Mouse (Mus musculus) spleen, adult 18-20 months (tissue): ENCODE data around the gene Zfp217.

Source experiments
- DNase-seq, 2 experiments: peaks; one replicate each; pipeline ENCODE4 v3.0.0; 2022; ENCODE audit warnings: mixed read lengths in 2 of 2

The Zfp217 gene

DNA sequence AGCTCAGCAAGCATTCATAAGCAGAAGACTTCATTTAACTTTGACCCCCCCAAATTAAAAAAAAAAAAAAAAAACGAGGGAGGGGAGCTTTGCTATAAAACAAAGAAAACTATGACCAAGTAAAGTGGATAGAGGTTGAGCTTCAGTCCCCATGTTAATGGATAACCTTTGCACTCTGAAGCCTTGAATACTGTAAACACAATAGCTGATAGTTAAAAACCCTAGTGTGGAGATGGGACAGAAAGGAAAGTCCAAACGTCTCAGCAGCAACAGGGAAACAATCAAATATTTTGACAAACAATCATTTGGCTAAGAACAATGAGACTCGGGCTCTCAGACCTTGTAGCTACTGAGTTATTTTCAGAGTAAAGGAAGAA is 15.2 kb downstream of the Zfp217 start:
- DNase-seq: no peak

DNA sequence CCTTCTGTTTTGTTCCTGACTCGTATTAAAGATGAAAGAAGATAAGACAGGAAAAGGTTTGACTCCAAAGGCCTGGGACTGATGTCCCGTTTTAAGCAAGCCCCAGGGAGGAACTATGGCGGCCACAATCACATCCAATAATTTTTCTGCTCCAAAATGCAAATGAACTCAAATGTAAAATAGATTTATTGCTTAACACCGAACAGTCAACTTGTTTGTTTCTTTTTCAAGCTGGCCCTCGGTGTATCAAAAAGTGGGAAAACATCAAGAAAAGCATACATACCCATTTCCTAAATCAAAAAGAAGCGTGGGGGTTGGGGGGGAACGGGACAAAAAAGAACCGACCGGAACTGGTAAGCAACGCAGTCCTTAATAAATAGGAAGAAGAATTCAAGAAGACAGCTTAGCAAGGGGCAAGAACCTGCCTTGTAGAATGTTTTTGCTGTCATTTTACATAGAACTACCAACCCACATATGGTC is 15.9 kb downstream of the Zfp217 start:
- no peak for DNase-seq

DNA sequence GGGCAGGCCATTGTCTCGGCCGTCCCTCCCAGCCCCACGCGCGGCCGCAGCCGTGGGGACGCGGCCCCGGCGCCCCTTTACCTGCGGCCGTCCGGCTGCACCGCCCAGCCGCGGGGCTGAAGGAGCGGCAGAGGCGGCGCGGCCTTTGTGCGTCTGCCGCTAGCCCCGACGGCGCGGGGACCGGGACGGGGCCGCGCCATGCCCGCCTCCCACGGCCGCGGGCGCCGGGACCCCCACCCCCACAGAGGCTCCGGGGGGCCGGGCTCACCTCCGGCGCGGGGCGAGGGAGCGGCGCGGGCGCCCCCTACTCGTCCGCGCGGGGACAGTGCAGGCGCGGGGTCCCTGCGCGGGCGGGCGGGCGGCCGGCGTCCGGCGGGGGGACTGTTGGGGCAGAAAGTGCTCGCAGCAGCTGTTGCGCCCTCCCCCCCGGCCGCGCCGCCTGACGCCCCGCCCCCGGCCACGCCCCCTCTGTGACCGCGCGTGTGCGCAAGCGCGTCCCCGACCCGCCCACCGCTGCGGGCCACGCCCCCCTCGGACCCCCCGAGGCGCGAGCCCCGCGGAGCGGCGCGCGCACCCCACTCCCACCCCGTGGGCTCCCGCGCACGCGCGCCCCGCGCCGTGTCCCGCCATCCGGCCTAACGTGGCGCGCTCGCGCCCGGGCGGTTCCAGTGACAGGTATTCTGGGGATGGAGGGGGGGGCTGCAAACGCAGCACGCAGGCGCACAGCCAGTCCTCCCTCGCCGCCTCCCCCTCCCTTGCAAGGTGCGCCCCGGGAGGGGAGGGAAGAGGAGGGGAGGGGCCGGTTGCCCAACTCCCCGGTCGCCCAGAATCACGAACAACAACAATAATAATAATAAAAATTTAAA is 16.9 kb downstream of the Zfp217 start:
- peak; percentile 81 to 85 for DNase-seq

DNA sequence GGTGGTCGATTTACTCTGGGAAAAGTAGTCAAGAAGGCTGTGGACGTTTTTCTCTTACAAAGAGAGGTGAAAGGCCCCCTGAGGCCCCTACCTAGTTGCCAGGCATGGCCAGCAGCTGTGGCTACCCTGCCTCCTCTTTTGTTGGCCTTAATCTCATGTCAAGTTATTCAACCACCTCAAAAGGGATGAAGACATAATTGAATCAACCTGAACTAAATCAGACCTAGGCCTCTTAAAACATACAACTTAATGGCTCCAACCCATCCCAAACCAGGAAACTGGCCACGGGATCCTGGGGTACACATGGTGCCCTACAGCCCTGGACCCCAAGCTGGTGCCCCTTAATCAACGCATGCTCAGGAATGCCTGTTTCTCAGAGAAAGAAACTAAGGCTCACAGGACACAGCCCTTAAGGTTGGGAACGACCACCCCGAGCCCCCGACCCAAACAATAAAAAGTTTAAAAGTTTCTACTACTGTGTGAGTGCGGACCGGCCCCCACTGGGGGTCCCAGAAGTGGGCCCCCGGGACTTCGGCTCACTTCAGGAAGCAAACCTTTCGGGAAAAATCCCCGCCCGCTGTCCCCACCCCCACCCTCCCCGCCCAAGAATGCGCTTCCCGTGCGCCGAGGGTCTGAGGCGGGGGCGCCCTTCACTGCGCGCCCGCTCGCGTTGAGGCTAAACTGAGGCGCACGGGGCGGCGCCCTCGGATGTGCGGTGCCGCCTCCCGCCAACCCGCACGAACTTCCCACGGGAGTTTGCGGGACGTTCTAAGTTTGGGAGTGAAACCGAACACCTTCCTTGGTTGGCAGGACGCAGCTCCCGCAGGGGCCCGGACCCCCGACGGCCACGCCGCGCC is 17.8 kb downstream of the Zfp217 start:
- peak in 1 of 2 experiments; percentile 46 for DNase-seq

DNA sequence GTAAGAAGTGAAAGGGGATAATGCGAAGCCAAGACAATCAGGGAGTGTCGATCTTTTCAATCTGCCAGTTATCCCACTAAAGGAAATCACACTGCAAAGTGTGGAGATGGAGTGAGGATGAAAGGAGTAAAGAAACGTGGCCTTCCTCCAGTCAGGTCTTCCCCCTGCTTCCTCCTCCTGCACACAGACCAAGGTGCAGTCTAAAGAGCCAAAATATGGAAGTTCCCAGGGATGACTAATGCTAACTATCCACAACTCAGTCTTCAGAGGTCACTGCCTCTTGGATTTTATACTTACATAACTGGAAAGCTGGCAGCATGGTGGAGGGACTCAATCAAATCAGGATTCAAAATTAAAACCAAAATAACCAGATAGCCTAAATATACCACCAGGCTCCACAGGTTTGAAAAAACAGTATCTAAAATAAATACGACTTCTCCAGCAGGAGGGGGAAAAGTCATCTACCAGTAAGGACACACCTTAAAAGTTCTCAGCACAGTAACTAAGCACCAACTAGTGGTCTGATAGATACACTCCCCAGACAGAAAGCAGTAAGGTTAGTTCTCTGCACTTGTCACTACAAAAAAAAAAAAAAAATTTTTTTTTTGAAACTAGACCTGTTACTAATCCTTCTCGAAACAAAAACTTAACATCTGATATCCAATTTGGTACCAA is 18.5 kb downstream of the Zfp217 start:
- no peak for DNase-seq

DNA sequence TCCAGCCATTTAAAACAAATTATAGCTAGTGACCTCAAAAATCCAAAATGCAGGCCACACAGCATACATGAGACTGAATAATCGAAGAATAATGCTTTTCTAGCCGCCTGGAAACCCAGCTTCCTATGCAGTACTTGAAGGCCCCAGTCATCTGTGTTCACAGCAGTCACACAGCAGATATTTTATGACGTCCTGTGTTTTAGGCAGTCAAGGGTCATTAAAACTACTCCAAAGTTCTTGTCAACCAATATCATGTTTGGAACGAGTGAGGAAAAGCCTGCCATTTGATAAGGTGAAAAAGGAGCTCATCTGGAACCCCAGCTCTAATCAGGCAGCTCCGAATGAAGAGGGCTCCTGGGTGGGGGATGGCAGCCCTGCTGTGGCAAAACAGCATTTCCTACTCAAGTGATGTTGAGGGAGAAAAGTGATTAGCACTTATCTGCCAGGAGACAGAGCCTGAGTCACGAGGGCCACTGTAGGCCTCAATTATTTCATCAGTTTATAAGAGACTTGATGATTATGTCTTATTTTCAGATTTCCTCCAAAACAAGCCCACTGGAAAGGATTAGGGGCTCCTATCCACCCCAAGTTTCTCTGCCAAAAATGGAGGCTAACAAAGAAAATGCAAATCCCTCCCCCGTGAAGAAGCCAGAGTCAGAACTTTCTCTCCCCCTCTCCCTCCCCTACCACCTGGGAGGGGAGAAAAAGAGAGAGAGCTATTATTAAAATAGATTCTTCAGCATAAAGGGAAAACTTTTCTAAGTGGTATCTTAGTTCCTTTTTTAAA is 19.2 kb downstream of the Zfp217 start:
- no peak for DNase-seq

DNA sequence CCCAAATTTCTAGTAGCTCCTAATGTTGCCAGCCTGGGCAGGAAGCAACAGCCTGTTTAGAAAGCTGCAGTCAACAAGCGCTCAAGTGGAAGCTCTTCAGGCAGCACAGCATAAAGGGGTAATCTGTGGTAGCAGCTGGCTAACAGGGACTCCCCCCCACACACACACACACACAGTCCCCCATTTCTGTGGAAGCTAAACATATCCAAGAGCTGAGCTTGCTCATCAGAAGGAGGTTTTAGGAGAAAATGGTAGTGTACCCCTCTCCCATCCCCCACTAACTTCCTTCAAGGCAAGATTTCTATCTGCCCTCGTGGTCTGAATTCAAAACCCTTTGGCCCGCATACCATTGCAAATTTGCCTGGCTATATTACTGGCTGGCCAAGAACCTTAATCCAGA is 20.4 kb downstream of the Zfp217 start:
- no peak for DNase-seq

DNA sequence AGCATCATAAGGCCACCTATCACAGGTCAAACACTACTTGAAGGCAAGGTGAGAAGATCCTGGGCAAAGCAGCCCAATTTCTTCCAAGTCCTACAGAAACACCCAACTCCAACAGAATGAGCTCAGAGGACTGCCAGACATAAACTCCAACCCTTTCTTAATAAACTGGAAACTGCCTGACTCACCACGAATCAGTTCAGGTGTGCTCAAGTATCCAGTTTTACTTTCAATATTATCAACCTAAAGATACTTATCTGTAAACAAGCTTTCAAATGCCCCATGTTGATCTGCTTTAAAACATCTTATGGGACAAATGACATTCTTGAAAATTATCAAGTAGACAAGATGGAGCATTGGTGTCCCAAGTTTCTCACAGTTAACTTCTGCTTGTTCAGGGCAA is 21.6 kb downstream of the Zfp217 start:
- no peak for DNase-seq

DNA sequence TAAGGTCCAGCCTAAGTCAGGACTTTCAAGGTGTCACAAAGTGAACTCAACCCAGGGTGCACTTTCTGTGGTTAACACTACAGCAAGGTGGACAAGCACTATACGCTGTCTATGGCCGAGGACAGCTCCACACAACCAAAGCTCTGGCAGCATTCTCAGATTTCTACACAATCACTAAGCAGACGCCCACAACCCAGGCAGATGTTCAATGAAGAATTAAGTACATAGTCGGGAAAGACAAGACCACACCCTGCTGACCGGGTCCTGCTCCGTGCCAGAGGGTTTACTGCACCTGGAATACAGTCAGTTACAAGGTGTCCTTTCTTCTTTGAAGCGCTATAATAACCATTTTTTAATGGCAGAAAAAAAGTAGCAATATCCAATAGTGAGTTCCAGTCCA is 25.7 kb downstream of the Zfp217 start:
- no peak for DNase-seq

DNA sequence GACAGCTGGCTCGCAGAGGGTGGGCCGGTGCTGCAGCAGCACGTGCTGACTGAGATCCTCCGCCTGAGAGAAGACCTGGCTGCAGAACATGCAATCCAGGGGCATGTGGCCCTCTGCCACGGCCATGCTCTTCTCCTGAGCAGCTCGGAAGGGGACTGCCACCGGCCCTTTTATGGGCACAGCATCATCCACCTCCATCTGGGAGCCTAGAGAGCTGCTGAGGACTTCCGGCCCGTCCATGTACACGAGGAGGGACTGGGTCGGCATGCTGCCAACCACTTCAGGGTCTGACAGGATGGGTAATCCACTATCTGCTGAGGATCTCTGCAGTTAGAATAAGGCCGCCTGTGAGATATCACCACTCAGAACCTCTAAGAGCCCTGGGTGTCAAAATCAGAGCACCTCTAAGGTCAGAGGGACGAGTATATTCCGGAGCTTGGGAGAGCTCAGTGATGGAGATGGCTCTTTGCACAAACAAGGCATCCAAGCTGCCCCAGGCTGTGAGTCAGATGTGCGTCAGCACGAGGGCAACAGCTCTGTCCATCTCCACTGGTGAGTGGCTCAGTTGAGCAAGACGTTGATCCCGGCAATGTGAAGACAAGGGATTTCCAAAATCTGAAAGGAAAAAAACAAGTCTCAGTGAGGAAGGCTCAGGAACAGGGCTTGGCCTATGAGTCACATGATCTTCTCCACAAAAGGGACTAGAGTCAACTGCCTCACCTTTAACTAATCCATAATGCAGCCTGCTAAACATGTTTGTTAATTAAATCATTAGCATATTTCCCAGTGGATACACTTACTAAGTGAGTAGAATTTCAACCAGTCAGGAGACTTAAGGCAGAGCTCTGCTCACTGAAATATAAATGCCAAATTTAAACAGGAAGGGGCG is 27.5 kb downstream of the Zfp217 start:
- no peak for DNase-seq

DNA sequence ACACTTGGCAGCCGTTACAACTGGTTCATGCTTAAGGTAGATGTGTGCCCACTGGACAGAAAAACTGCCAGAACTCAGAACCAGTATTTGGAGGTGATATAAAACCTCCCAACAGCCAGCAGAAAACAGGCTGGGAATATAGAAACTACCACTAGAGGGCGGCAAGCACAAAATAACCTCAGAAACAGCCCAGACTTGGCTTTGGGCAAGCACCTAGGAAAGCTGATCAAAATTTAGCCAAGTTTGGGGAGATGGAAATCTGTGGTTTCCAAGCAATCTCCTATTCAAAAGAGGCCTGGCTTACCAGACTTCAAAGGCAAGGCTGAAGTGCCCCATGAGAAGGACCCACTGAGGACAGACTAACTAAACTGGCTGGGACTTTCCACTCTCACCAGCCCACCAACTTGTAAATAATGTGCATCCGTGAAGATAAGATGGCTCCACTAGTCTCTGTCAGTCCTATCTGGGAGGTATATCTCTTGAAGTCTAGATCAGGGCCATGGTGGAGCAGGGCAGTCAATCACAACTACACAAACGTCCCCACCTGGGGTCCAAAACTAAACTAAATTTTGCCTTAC is 31.1 kb downstream of the Zfp217 start:
- DNase-seq: peak; percentile 38 to 63

DNA sequence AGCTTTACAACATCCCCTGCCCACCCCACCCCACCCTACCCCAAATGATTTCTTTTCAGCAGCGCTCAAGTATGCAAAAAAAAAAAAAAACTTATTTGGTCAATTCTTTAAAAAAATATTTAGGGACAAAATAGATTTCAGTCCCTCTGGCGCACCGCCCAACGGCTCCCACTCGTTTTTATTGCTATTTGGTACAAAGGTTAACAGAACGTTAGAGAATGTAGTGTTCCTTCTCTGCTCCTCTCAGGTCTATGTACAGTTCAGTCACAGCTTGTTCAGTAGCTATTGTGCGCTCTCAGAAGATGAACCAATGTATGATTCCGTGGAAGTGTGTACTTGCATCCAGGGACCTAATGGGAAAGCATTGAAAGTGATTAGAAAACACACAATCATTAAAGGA is 37.6 kb downstream of the Zfp217 start:
- DNase-seq: no peak

DNA sequence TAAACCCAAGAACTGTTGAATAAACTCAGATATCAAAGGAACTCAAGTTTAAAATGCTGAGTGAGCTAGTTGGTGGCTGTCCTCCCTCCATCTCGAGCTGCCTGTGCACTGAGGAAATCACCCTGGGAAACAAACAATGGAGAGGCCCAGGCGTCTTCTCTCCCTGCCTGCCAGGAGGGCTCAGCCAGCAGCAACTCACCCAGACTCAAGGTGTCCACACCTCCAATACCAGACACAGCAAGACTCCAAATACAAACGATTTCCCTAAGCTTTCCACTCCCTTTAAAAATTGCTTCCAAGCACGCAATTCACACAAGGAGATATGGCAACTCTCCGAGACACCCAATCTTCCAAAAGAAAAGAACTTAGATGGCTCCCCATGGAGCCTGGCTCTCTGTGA is 38.4 kb downstream of the Zfp217 start:
- DNase-seq: no peak

DNA sequence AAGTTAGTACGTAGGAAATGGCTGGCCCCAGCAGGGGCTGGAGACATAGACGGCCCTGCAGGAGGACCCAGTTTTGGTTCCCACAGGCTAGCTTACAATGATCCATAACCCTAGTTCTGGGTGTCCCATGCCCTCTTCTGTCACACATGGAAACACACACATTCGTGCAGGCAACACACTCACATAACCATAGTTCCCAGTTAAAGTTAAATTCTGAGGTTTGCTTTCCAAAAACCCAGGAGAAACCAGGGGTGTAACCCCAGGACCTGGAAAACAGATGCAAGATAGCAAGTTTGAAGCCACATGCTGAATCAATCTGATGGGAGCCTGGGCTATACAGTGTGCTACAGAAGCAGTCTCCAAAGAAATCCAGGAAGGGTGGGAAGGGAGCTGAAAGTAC is 40.1 kb downstream of the Zfp217 start:
- DNase-seq: no peak

DNA sequence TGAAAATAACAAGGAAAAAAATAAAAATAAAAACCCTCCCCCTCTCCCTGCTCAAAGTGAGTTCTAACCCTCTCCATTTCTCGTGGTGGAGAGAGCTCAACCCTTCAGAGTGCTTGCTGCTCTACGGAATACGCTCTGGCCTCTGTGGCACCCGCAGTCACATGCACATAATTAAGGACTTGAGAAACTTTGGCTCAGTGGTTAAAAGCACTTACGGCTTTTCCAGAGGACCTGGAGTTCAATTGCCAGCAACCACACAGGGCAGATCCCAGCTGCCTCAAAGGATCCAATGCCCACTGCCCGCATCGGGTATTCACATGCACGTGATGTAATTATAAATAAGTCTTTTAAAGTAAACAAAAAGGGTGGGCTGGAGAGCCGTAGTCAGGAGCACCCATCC is 41.9 kb downstream of the Zfp217 start:
- DNase-seq: no peak

DNA sequence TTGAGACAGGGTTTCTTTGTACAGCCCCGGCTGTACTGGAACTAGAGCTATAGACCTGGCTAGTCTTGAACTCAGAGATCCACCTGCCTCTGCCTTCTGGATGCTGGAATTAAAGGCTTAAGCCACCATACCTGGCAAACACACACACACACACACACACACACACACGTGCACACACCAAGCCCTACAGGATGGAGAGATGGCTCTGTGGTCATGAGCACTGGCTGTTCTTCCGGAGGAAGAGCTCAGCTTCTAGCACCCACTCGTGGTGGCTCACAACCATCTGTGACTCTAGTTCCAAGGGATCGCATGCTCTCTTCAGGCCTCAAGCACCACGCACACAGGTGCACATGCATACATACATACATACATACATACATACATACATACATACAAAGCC is 43.5 kb downstream of the Zfp217 start:
- no peak for DNase-seq

DNA sequence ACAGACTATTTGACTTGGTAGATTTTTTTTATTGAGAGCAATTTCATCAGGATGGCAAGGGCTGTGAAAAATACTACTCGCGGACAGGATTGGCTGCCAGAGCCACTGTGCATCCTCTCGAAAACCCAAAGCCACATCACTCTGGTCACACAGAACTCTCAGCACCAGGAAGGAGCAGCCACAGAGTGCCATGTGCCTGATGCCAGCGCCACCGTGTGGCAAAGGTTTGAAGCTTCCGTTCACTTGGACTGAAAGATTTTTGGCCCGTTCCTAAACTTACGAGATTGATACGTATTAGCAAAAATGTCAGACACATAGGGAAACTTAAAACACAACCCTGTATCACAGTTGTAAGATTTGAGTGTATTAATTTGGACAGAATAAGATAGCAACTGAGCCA is 44.1 kb downstream of the Zfp217 start:
- DNase-seq: peak in 1 of 2 experiments; percentile 66

DNA sequence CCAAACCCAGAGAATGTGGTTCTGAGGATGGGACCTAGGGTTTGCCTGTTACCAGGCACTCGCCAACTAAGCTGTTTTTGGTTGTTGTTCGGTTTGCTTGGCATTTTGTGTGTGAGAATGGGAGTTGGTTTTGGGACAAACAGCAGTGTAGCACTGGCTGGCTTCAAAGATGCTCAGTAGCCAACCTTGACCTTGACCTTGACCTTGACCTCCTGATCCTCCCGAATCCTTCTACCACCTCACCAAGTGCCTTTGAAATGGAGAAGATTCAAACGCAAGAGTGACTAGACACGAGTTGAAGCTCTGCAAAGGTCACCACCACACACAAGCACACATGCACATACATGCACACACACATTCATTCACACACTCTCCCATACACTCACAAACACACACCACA is 44.6 kb downstream of the Zfp217 start:
- DNase-seq: no peak

DNA sequence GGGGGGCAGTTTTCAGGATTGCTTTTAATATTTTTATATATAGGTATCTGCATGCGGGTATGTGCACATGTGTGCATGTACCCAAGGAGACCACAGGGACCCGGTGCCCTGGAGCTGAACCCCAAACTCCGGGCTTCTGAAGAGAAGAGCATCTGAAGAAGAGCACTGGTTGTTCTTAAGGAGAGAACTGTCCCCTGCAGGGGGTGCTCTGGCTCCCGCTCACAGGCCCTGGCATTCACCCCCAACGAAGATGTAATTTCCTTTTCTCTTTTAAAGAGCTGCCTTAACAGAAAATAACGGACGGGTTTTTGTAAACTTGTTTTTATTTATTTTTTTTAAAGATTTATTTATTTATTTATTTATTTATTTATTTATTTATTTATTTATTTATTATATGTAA is 46.0 kb downstream of the Zfp217 start:
- no peak for DNase-seq

DNA sequence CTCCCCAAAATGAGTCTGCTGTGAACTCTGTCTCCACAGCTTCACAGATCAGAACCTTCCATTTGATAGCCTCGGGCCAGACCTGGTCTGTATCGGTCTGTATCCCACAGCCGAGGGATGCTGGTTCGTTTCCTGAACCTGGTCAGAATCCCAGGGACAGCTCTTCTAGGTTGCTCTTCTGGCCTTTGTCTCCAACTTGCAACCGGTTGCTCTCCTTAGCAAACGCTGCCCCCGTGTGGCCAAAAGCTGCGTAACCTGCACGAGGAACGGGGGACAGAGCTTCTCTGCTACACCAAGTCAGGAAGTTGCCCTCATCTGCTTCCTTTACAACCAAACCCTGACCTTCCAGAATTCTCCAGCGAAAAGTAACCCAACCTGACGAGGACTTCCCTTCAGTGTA is 46.8 kb downstream of the Zfp217 start:
- peak; percentile 77 to 95 for DNase-seq

DNA sequence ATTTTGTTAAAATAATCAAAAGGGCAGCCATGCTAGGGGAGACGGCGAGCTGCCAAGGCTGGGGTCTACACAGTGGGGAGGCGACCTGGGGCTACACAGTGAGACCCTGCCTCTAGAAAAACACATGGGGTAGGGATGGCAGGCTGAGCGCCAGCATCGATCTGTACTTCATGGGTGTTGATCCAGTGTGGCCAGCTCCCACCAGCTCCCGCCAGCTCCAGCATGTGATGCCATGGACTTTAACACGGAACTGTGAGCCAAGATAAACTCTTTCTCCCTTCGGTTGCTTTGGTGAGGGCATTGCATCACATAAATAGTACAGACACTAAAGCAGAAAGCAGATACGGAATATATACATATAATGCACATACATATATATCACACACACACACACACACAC is 53.0 kb downstream of the Zfp217 start:
- no peak for DNase-seq
